Mouse (Mus musculus) G1E-ER4 (cell line): ENCODE results near the gene Pik3r5. TPM values are rescaled to one million over a fixed set of nuclear protein-coding genes. Genes with fewer than 3 reads are reported as not detected.

ENCODE experiments used
- GATA1 ChIP-seq: IDR thresholded peaks from one replicate; pipeline ENCODE4 v1.8.0; 2012; ENCODE audit warnings: low read length, inconsistent platforms
- polyA plus RNA-seq: library from polyadenylated mRNA; stranded (reverse); fragments of >175 nt; gene quantifications from 2 replicates; pipeline ENCODE4 v1.2.3, GENCODE M21; 2012

Gene Pik3r5
- polyA plus RNA-seq, 1 experiment = not detected

DNA sequence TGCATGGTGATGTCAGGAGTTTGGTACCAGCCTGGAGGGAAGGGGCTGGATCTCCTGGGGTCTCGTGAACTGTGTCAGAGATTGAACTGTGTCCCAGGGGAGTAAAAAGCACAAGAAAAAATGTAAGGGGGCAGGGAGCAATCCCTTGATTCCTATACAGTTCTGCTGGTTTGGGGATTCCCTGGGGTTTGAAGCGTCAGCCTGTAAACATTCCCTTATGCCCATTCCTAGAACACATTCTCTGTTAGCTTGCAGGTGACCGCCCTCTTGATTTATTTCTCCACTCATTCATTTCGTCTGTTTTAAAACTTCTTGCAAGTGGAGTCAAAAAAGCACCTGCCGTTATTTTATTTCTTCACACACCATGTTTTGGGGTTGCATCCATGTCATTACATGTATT, 27.1 kb downstream of the Pik3r5 start:
- TF ChIP-seq GATA1 = no peak

DNA sequence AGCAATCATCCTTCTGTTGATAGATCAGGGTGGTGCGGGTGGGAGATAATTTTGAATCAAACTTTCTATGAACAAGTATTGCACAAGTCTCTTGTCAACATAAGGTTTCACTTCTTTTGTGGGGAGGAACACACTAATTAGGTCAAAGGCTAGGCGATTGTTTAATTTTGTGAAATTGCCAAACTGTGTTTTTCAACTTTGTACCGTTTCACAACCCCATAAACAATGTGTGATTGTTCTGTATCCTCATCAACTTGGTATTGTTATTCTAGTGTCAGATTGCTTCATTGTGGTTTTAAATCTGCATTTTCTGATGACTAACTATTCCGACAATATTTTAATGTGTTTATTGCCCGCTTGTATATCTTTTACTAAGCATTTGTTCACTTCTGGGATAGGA, 27.6 kb downstream of the Pik3r5 start:
- TF ChIP-seq GATA1 = no peak

DNA sequence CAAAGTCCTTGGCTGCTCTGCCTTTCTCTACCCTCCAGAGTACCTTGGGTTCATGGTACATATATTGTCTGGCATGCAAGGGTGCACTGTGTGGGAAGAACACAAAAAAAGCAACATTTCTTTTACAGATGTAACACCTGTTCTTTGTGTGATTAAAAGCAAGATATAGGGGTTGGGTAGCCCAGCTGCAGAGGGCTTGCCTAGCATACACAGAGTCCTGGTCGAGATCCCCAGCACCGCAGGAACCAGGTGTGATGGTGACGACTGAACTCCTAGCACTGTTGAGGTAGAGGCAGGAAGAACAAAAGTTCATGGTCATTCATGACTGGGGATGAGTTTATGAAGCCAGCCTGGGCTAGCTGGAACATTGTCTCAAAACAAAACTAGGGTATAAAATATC, 30.8 kb downstream of the Pik3r5 start:
- no peak for TF ChIP-seq GATA1

DNA sequence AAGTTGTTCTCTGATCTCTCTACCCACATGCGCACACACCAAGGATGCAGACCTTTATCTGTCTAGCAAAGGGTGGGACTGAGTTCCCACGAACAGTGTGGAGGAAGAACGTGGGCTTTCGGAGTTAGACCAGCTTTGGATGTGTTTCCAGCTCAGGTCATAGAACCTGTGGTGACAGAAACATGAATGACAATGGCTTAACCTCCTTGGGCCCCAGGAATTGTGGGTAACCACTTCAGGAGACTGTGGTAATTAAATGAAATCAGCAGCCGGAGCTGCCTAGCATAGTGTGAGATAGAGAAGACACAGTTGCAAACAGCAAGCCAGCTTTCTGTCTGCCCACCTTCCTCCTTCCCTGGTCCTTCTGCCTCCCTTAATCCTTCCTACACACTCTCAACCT, 32.3 kb downstream of the Pik3r5 start:
- TF ChIP-seq GATA1 = no peak

DNA sequence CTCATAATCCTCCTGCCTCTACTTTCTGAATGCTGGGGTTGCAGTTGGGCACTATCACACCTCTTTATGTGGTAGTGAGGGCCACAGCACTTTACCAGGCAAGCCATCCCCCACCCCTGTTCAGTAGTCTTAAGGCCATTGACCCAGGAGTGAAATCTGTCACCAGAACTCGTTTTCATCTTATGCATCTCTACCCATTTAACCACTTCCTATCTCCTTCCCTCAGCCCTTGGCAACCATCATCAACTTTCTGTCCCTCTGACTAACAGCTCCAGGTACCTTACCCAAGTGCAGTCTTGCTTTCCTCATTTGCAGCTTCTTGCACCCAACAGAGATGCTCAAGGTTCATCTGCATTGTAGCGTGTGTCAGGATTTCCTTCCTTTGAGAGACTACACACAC, 33.2 kb downstream of the Pik3r5 start:
- TF ChIP-seq GATA1 = no peak

DNA sequence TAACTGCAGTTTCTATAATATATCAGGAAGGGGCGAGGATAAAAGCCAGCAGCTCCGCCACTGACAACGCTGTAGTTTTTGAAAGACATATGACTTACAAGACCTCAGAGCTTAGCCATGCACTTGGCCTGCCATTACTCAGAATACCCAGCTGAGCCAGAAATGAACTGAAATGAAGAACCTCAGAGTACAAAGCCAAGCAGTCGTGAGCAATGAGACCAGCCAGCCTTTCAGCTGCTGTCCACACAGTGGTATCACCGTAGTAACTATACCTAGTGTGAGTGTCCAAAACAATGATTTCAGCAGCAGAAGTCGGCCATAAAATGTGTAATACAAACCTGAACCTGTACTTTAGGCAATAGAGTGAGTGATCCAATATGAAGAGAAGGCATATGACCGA, 35.5 kb downstream of the Pik3r5 start:
- no peak for TF ChIP-seq GATA1

DNA sequence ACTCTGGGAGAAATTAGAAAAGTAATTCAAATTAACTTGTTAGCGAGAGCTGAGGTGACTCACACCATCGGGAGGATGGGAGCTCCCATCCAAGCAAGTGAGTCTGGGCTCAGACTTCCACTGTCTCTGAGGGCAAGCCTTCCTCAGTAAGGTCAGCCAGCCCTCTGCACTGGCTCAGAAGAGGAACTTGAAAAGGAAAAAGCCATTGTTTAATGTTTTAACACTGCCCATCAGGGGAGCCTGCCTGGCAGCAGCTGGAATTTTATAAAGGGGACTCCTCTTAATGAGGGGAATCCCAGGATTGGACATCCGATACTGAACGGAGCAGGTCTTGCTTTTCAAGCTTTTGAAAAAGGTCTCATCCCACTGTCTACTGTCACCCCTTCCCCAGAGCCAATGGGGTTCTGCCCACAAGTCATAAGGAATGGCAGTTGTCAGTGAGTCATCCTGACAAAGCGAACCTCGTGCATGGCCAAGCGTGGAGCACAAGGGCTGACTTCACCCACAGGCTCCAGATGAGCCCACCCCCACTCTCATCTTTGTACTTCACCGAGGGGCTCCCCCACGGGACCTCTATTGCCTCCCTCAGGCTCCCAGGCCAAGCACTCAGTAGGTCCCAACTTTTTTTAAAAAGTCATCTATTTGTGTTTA, 36.2 kb downstream of the Pik3r5 start:
- TF ChIP-seq GATA1 = no peak

- TF ChIP-seq GATA1 = no peak
These were observed 37.0 kb downstream of the Pik3r5 start for GRCm38 (mm10) chr11:68468886-68469285.

DNA sequence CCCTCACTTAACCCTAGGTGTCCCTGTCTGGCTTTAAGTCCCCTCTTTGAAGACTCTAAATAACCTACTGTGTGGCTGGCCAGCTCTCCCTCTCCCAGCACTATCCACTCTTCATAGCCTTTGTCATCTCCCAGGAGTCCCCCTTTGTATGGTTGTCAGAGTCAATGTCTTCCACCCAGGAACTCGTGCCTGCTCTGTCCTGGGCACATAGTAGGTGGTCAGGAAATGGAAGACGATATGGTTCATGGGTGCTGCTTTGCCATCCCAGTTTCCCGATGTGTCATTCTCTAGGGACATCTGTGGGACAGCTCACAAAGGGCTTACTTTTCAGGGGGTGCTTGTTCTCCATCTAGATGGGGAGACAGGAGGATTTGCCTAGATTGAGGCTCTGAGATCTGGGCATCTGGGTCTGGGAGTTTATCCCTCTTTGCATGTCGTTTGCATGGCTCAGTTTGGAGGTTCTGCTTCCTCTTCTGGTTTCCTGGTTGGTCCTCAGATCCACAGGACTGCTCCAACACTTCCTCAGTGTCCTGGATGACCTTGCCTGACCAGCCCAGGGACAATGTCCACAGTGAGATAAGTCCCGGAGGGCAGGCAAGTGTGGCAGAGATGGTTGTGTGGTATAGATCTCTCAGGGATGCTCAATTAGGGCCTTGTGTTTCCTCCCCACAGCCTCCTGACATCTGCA, 40.4 kb downstream of the Pik3r5 start:
- TF ChIP-seq GATA1 = no peak

DNA sequence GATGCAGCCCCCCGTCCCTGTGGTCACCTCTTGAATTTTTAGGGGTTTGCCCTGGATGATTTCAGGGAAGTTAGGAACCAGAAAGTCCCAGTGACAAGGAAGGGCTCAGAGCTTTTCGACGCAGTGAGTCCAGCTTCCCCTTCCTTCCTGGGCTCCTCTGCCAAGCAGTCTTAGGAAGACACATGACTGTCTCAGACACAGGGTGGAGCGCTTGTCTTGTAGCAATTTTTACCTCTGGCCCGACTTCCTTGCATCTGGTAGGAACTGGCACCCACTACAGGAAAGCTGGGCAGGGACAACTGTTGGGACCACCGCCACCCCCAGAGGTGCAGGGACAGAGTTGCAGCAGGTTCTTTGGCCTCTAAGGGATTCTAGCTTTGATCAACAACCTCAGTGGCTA, 42.7 kb downstream of the Pik3r5 start:
- no peak for TF ChIP-seq GATA1

DNA sequence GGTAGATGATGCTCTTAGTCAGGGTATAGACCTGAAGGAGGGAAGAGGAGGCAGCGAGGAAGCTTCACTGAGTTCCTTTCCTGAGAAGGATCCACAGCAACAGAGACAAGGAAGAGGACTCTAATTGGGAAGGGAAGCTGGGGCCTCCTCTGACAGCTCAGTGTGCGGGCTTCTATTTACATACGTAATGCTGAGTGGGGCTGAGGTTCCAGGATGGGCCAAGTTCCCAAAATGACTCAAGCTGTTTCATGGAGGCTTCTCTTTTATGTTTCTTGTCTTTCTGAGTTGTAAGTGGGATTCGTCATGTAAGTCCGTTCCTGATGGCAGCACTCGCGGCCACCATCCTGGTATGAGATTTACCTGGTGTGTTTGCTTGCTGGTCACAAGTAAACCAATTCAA, 43.8 kb downstream of the Pik3r5 start:
- TF ChIP-seq GATA1 = no peak

DNA sequence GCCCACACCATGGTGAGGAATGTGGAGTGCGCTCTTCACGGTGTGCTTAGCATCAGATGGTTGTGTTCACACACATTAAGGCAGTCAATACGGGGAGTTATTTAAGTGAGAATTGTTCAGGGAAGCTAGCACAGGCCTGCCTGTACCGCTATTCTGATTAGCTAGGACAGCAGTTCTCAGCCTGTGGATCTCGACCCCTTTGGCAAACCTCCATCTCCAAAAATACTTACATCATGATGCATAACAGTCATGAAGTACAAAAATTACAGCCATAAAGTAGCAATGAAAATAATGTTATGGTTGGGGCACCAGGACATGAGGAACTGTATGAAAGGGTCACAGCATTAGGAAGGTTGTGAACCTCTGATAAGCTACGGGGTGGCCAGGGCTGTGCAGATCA, 45.7 kb downstream of the Pik3r5 start:
- TF ChIP-seq GATA1 = no peak

DNA sequence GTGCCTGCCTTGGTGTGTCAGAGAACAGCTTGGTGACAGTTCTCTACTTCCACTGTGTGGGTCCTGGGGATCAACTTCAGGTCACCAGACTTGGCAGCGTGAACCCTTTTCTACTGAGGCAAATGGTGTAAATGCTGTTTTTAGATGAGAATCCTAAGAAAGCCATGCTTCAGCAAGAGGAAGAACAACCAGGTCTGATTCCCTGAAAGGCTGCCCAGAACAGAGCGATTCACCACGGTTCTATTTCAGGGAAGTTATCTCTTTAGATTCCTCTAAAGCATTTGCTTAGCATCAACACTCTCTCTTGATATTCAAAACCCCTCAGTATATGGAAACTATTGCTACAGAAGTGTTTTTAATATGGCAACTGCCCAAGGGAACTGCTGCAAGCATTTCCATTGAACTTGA, 46.7 kb downstream of the Pik3r5 start:
- no peak for TF ChIP-seq GATA1

DNA sequence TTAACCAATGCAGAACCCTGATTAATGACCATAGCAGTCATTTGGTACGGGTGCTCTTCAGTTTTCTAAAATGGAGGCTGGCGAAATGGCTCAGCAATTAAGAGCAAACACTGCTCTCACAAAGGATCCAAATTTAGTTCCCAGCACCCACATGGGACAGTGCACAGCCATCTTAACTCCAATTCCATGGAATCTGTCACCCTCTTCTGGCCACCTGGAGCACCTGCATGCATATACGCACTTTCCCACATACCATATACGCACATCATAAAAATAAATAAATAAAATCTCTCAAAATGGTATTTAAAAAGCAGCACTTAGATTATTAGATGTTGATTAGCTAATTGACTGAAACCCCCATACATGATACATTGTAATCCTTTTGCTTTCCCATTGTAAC, 48.7 kb downstream of the Pik3r5 start:
- TF ChIP-seq GATA1 = no peak

- TF ChIP-seq GATA1 = no peak
These were observed 50.1 kb downstream of the Pik3r5 start for GRCm38 (mm10) chr11:68482001-68482400.

DNA sequence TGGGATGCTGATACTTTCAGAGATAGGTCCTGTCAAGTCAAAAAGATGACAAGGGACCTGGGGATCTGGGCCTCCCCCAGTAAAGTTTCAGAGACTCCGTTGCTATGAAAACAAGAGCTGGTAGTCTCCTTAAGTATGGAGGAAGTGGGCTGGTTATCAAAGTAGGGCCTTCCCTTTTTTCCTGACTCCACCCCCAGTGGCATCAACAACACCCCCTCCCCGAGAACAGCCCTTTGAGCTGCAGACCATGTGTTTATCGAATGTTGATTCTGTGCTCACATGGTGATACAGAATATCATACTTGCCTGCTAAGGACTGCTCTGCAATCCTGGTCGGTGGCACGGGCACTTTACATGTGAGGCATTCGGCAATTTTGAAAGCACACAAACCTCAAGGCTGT, 51.3 kb downstream of the Pik3r5 start:
- TF ChIP-seq GATA1 = no peak

DNA sequence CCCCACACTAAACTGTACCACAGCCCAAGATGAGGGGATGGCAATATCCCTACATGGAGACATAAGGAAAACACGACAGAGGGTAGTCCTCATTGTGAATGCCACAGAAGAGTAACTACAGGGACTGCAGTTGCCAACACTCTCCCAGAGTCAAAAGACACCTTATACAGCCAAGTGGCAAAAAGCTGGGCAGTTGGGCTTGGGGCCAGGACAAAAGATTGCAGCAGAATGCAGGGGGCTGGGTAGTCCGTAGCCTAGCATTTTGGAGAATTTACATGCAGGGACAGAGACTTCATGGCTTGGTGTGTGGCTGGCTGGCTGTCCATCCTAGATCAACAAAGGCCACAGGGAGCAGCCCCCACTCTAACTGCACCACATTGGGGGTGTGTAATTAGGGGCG, 52.5 kb downstream of the Pik3r5 start:
- no peak for TF ChIP-seq GATA1
